Mouse (Mus musculus) myocyte (in vitro differentiated cells): ENCODE data around the gene Susd2. TPM values are rescaled to one million over a fixed set of nuclear protein-coding genes. Genes with fewer than 3 reads are reported as not detected.

ENCODE experiments used
- H3K27me3 ChIP-seq: one replicate; pipeline ENCODE4 v1.6.1; 2011; ENCODE audit not compliant: control insufficient read depth, insufficient read depth, insufficient read length
- H3K36me3 ChIP-seq: one replicate; pipeline ENCODE4 v1.6.1; 2011; ENCODE audit not compliant: control insufficient read depth, insufficient read depth
- H3K4me2 ChIP-seq: one replicate; pipeline ENCODE4 v1.6.1; 2011; ENCODE audit warnings: low read depth, control low read depth
- H3K4me3 ChIP-seq: one replicate; pipeline ENCODE4 v1.5.1; 2011; ENCODE audit warnings: mild to moderate bottlenecking, control low read depth, moderate library complexity
- H3K79me2 ChIP-seq: one replicate; pipeline ENCODE4 v1.6.1; 2011; ENCODE audit not compliant: control insufficient read depth, insufficient read depth
- H3ac ChIP-seq: one replicate; pipeline ENCODE4 v1.6.1; 2011; ENCODE audit not compliant: control insufficient read depth, insufficient read length
- CEBPB ChIP-seq: IDR thresholded peaks from 2 replicates; pipeline ENCODE4 v1.6.1; 2011; ENCODE audit warnings: mild to moderate bottlenecking, moderate library complexity; ENCODE audit not compliant: poor library complexity, insufficient read depth, severe bottlenecking
- E2F4 ChIP-seq: IDR thresholded peaks from one replicate; pipeline ENCODE4 v1.6.1; 2011; ENCODE audit warnings: mild to moderate bottlenecking, control low read depth, moderate library complexity; ENCODE audit not compliant: insufficient read depth
- MAX ChIP-seq: IDR thresholded peaks from one replicate; pipeline ENCODE4 v1.6.1; 2011; ENCODE audit warnings: low read depth, mild to moderate bottlenecking, control low read depth
- MYOD1 ChIP-seq, 3 experiments: IDR thresholded peaks; one replicate each; pipeline ENCODE4 v1.6.1; 2011; ENCODE audit warnings: control low read depth in 2 of 3, low read depth in 2 of 3, mild to moderate bottlenecking in 2 of 3, moderate library complexity in 1 of 3; ENCODE audit not compliant: insufficient read length in 2 of 3, control insufficient read depth in 1 of 3
- MYOG ChIP-seq, 3 experiments: IDR thresholded peaks; one replicate each; pipeline ENCODE4 v1.6.1; 2011; ENCODE audit warnings: control low read depth in 2 of 3, low read depth in 2 of 3, mild to moderate bottlenecking in 2 of 3; ENCODE audit not compliant: insufficient read length in 2 of 3, control insufficient read depth in 1 of 3, insufficient read depth in 1 of 3
- POLR2AphosphoS2 ChIP-seq: IDR thresholded peaks from one replicate; pipeline ENCODE4 v1.6.1; 2011; ENCODE audit warnings: low read depth, control low read depth; ENCODE audit not compliant: insufficient read length
- REST ChIP-seq: IDR thresholded peaks from one replicate; pipeline ENCODE4 v1.6.1; 2011; ENCODE audit warnings: mild to moderate bottlenecking, control low read depth, moderate library complexity; ENCODE audit not compliant: insufficient read depth, insufficient read length
- SRF ChIP-seq: IDR thresholded peaks from one replicate; pipeline ENCODE4 v1.6.1; 2011; ENCODE audit warnings: low read depth; ENCODE audit not compliant: control insufficient read depth, insufficient read length
- TCF12 ChIP-seq: IDR thresholded peaks from one replicate; pipeline ENCODE4 v1.6.1; 2011; ENCODE audit warnings: mild to moderate bottlenecking, control low read depth; ENCODE audit not compliant: poor library complexity, insufficient read depth, severe bottlenecking
- TCF3 ChIP-seq: IDR thresholded peaks from one replicate; pipeline ENCODE4 v1.6.1; 2011; ENCODE audit warnings: low read depth, control low read depth; ENCODE audit not compliant: insufficient read length
- USF1 ChIP-seq: IDR thresholded peaks from one replicate; pipeline ENCODE4 v1.6.1; 2011; ENCODE audit warnings: low read depth, mild to moderate bottlenecking, control low read depth, moderate library complexity
- polyA plus RNA-seq: library from polyadenylated mRNA; unstranded; fragments of >200 nt; fragmentation: generic; extraction: Trizol; gene quantifications from one replicate; pipeline ENCODE4 v1.2.1, GENCODE M21; 2012; ENCODE audit warnings: missing spikeins

The Susd2 gene
- polyA plus RNA-seq, 1 experiment = 0.12 TPM

- TF ChIP-seq TCF12 (no peak), CEBPB (no peak), POLR2AphosphoS2 (no peak), MYOD1 (IDR thresholded peaks at IDR 0.05; ENCODE audit: control insufficient read depth in 1 of 3, insufficient read length in 2 of 3, low read depth in 2 of 3) (no peak), SRF (no peak), TCF3 (no peak), USF1 (no peak)
- Histone ChIP-seq H3ac (no peak overlapping the region), H3K4me3 (no peak overlapping the region)
Measured at GRCm38 (mm10) chr10:75657165-75657564, 13.4 kb upstream of the Susd2 start.

GRCm38 (mm10) chr10:75654053-75654452 is 10.2 kb upstream of the Susd2 start:
- Histone ChIP-seq H3ac (no peak overlapping the region), H3K79me2 (no peaks in the 10 kb centered on the region), H3K4me2 (no peak overlapping the region), H3K4me3 (no peak overlapping the region), H3K36me3 (peaks cover 4% of the 10 kb centered on the region), H3K27me3 (no peaks in the 10 kb centered on the region)
- TF ChIP-seq MAX (no peak), MYOG (IDR thresholded peaks at IDR 0.05; ENCODE audit: control insufficient read depth in 1 of 3, insufficient read depth in 1 of 3, insufficient read length in 2 of 3, low read depth in 2 of 3) (no peak)

More at GRCm38 (mm10) chr10:75657165-75657564, 13.4 kb upstream of the Susd2 start:
- peaks cover 4% of the 10 kb centered on the region for H3K36me3 ChIP-seq
- H3K27me3 ChIP-seq = no peaks in the 10 kb centered on the region
- no peaks in the 10 kb centered on the region for H3K79me2 ChIP-seq
- no peak overlapping the region for H3K4me2 ChIP-seq

- H3K36me3 ChIP-seq = peaks cover 10% of the 10 kb centered on the region
- H3K27me3 ChIP-seq = no peaks in the 10 kb centered on the region
- no peak overlapping the region for H3K4me2 ChIP-seq
- H3ac ChIP-seq = no peak overlapping the region
- H3K79me2 ChIP-seq = no peaks in the 10 kb centered on the region
- TF ChIP-seq USF1 = no peak
- no peak for TF ChIP-seq MAX
- TF ChIP-seq REST = no peak
- no peak for TF ChIP-seq TCF12
- TF ChIP-seq CEBPB = no peak
- no peak for TF ChIP-seq MYOD1 (IDR thresholded peaks at IDR 0.05; ENCODE audit: control insufficient read depth in 1 of 3, insufficient read length in 2 of 3, low read depth in 2 of 3)
- H3K4me3 ChIP-seq = no peak overlapping the region
Measured at GRCm38 (mm10) chr10:75651381-75652068, 7.7 kb upstream of the Susd2 start.

GRCm38 (mm10) chr10:75650306-75650902 is 6.6 kb upstream of the Susd2 start:
- H3K4me3 ChIP-seq = no peak overlapping the region
- TF ChIP-seq TCF12 (peak; percentile 14), MYOD1 (IDR thresholded peaks at IDR 0.05; ENCODE audit: control insufficient read depth in 1 of 3, insufficient read length in 2 of 3, low read depth in 2 of 3) (peak in 2 of 3 experiments; percentile 66 to 82), MYOG (IDR thresholded peaks at IDR 0.05; ENCODE audit: control insufficient read depth in 1 of 3, insufficient read depth in 1 of 3, insufficient read length in 2 of 3, low read depth in 2 of 3) (peak in 2 of 3 experiments; percentile 66 to 85), POLR2AphosphoS2 (no peak)
- H3ac ChIP-seq = no peak overlapping the region
- no peak overlapping the region for H3K4me2 ChIP-seq
- H3K36me3 ChIP-seq = peaks cover 10% of the 10 kb centered on the region
- H3K79me2 ChIP-seq = no peaks in the 10 kb centered on the region
- H3K27me3 ChIP-seq = no peaks in the 10 kb centered on the region

GRCm38 (mm10) chr10:75649406-75649995 is 5.7 kb upstream of the Susd2 start:
- Histone ChIP-seq H3K4me2 (no peak overlapping the region), H3ac (no peak overlapping the region), H3K79me2 (no peaks in the 10 kb centered on the region), H3K36me3 (peaks cover 10% of the 10 kb centered on the region), H3K27me3 (no peaks in the 10 kb centered on the region), H3K4me3 (no peak overlapping the region)
- TF ChIP-seq SRF = no peak
- no peak for TF ChIP-seq TCF12
- TF ChIP-seq MYOD1 (IDR thresholded peaks at IDR 0.05; ENCODE audit: control insufficient read depth in 1 of 3, insufficient read length in 2 of 3, low read depth in 2 of 3) = no peak
- no peak for TF ChIP-seq REST
- no peak for TF ChIP-seq CEBPB
- TF ChIP-seq E2F4 = no peak
- TF ChIP-seq MAX = no peak
- TF ChIP-seq TCF3 = no peak
